Mouse (Mus musculus): ENCODE measurements around the gene Cep128. TPM values are rescaled to one million over a fixed set of nuclear protein-coding genes. Genes with fewer than 3 reads are reported as not detected.

The Cep128 gene
- total and polyA plus RNA-seq, 3 experiments, result 12.7 to 40.1 (median 23.3) TPM

- H3K36me3 ChIP-seq (ENCODE audit: control insufficient read depth in 1 of 2, insufficient read depth in 2 of 2, low read length in 2 of 2), result no peaks in the 10 kb centered on the region
- no peak overlapping the region for H3K9ac ChIP-seq (ENCODE audit: control insufficient read depth, low read depth, low read length, poor library complexity, severe bottlenecking)
- H3K79me2 ChIP-seq (ENCODE audit: control insufficient read depth, insufficient read depth, low read length, poor library complexity), result no peaks in the 10 kb centered on the region
- no peaks in the 10 kb centered on the region for H3K4me1 ChIP-seq (ENCODE audit: control insufficient read depth in 1 of 2, insufficient read depth in 2 of 2, low read length in 2 of 2)
- no peaks in the 10 kb centered on the region for H3K9me3 ChIP-seq (replicated peaks; ENCODE audit: insufficient read depth, low read length)
- H3K4me3 ChIP-seq (ENCODE audit: control insufficient read depth in 1 of 2, insufficient read depth in 1 of 2, low read depth in 2 of 2, low read length in 2 of 2), result no peak overlapping the region
- no peak overlapping the region for H3K27ac ChIP-seq (ENCODE audit: control insufficient read depth, low read depth, low read length)
- H3K27me3 ChIP-seq (ENCODE audit: control insufficient read depth in 1 of 2, insufficient read depth in 2 of 2, low read length in 2 of 2), result no peaks in the 10 kb centered on the region; a peak in 2 of 4 replicates
- no peak for DNase-seq (ENCODE audit: low read depth, low spot score)
- TF ChIP-seq ELF1 (IDR thresholded peaks at IDR 0.05; ENCODE audit: low read depth, low read length) (no peak), BHLHE40 (IDR thresholded peaks at IDR 0.05; ENCODE audit: borderline replicate concordance, low read depth, low read length) (no peak)
Observed at GRCm38 (mm10) chr12:91410306-91410705, 26.1 kb upstream of the Cep128 start.

- H3K79me2 ChIP-seq (ENCODE audit: control insufficient read depth, insufficient read depth, low read length, poor library complexity), result no peaks in the 10 kb centered on the region
- no peaks in the 10 kb centered on the region for H3K9me3 ChIP-seq (replicated peaks; ENCODE audit: insufficient read depth, low read length)
- no peak overlapping the region for H3K4me3 ChIP-seq (ENCODE audit: control insufficient read depth in 1 of 2, insufficient read depth in 1 of 2, low read depth in 2 of 2, low read length in 2 of 2)
- TF ChIP-seq SIN3A (IDR thresholded peaks at IDR 0.05; ENCODE audit: low read length), result no peak
- no peak overlapping the region for H3K27ac ChIP-seq (ENCODE audit: control insufficient read depth, low read depth, low read length)
- H3K4me1 ChIP-seq (ENCODE audit: control insufficient read depth in 1 of 2, insufficient read depth in 2 of 2, low read length in 2 of 2), result no peaks in the 10 kb centered on the region
- no peaks in the 10 kb centered on the region for H3K36me3 ChIP-seq (ENCODE audit: control insufficient read depth in 1 of 2, insufficient read depth in 2 of 2, low read length in 2 of 2)
- no peak for DNase-seq (ENCODE audit: low read depth, low spot score)
- no peaks in the 10 kb centered on the region; a peak in 1 of 4 replicates for H3K27me3 ChIP-seq (ENCODE audit: control insufficient read depth in 1 of 2, insufficient read depth in 2 of 2, low read length in 2 of 2)
- no peak overlapping the region for H3K9ac ChIP-seq (ENCODE audit: control insufficient read depth, low read depth, low read length, poor library complexity, severe bottlenecking)
Observed at GRCm38 (mm10) chr12:91401049-91401352, 16.8 kb upstream of the Cep128 start.

GRCm38 (mm10) chr12:91400232-91401048 lies 16.2 kb upstream of the Cep128 start:
- H3K27me3 ChIP-seq (ENCODE audit: control insufficient read depth in 1 of 2, insufficient read depth in 2 of 2, low read length in 2 of 2), result peaks cover 0 to 1% of the 10 kb centered on the region in 2 experiments; a peak in 1 of 4 replicates
- no peak overlapping the region for H3K27ac ChIP-seq (ENCODE audit: control insufficient read depth, low read depth, low read length)
- no peak overlapping the region for H3K4me3 ChIP-seq (ENCODE audit: control insufficient read depth in 1 of 2, insufficient read depth in 1 of 2, low read depth in 2 of 2, low read length in 2 of 2)
- peak; percentile 52 for DNase-seq (ENCODE audit: low read depth, low spot score)
- no peak overlapping the region for H3K9ac ChIP-seq (ENCODE audit: control insufficient read depth, low read depth, low read length, poor library complexity, severe bottlenecking)
- H3K36me3 ChIP-seq (ENCODE audit: control insufficient read depth in 1 of 2, insufficient read depth in 2 of 2, low read length in 2 of 2), result no peaks in the 10 kb centered on the region
- no peaks in the 10 kb centered on the region for H3K9me3 ChIP-seq (replicated peaks; ENCODE audit: insufficient read depth, low read length)
- H3K79me2 ChIP-seq (ENCODE audit: control insufficient read depth, insufficient read depth, low read length, poor library complexity), result no peaks in the 10 kb centered on the region
- no peaks in the 10 kb centered on the region for H3K4me1 ChIP-seq (ENCODE audit: control insufficient read depth in 1 of 2, insufficient read depth in 2 of 2, low read length in 2 of 2)
- no peak for TF ChIP-seq E2F4 (IDR thresholded peaks at IDR 0.05; ENCODE audit: borderline replicate concordance, low read depth, low read length)
- no peak for TF ChIP-seq CHD1 (IDR thresholded peaks at IDR 0.05; ENCODE audit: low read depth, low read length)
- TF ChIP-seq CTCF (IDR thresholded peaks at IDR 0.05 in 2 of 3, conservative IDR thresholded peaks at IDR 0.05 in 1 of 3; ENCODE audit: control insufficient read depth in 1 of 3, insufficient read depth in 1 of 3, low read depth in 2 of 3, low read length in 3 of 3, poor library complexity in 1 of 3, severe bottlenecking in 1 of 3), result peak; percentile 51 to 75 (median 75)
- no peak for TF ChIP-seq JUND (IDR thresholded peaks at IDR 0.05; ENCODE audit: low read depth, low read length)
- TF ChIP-seq POLR2AphosphoS5 (IDR thresholded peaks at IDR 0.05; ENCODE audit: borderline replicate concordance, low read depth, low read length), result no peak
- TF ChIP-seq HCFC1 (IDR thresholded peaks at IDR 0.05; ENCODE audit: low read depth, low read length), result no peak
- no peak for TF ChIP-seq MYC (IDR thresholded peaks at IDR 0.05; ENCODE audit: low read depth, low read length)
- TF ChIP-seq USF2 (IDR thresholded peaks at IDR 0.05; ENCODE audit: borderline replicate concordance in 1 of 2, insufficient read depth in 1 of 2, low read depth in 1 of 2, low read length in 2 of 2), result no peak
- TF ChIP-seq POLR2AphosphoS2 (IDR thresholded peaks at IDR 0.05; ENCODE audit: low read length), result no peak
- TF ChIP-seq POLR2A (IDR thresholded peaks at IDR 0.05; ENCODE audit: control insufficient read depth in 1 of 2, insufficient read depth in 1 of 2, low read depth in 1 of 2, low read length in 2 of 2, poor library complexity in 1 of 2), result no peak
- no peak for TF ChIP-seq MYB (IDR thresholded peaks at IDR 0.05; ENCODE audit: low read depth, low read length)
- peak; percentile 77 for TF ChIP-seq SMC3 (IDR thresholded peaks at IDR 0.05; ENCODE audit: low read depth, low read length)
- TF ChIP-seq CHD2 (IDR thresholded peaks at IDR 0.05; ENCODE audit: low read length), result no peak
- TF ChIP-seq MAFK (IDR thresholded peaks at IDR 0.05; ENCODE audit: borderline replicate concordance, low read depth, low read length), result no peak
- TF ChIP-seq MAZ (IDR thresholded peaks at IDR 0.05; ENCODE audit: low read depth, low read length), result no peak
- TF ChIP-seq NRF1 (IDR thresholded peaks at IDR 0.05; ENCODE audit: insufficient read depth, low read depth, low read length, poor library complexity, severe bottlenecking), result no peak
- TF ChIP-seq BHLHE40 (IDR thresholded peaks at IDR 0.05; ENCODE audit: borderline replicate concordance, low read depth, low read length), result no peak
- no peak for TF ChIP-seq KAT2A (conservative IDR thresholded peaks at IDR 0.05; ENCODE audit: low read depth, low read length)
- no peak for TF ChIP-seq RCOR1 (IDR thresholded peaks at IDR 0.05; ENCODE audit: low read depth, low read length)
- no peak for TF ChIP-seq ZKSCAN1 (IDR thresholded peaks at IDR 0.05; ENCODE audit: low read depth, low read length)
- no peak for TF ChIP-seq ZMIZ1 (IDR thresholded peaks at IDR 0.05; ENCODE audit: low read depth, low read length)
- TF ChIP-seq MEF2A (IDR thresholded peaks at IDR 0.05; ENCODE audit: extremely low read depth, insufficient replicate concordance, low read depth, low read length, poor library complexity, severe bottlenecking), result no peak
- TF ChIP-seq MAX (IDR thresholded peaks at IDR 0.05; ENCODE audit: low read length), result no peak
- no peak for TF ChIP-seq ELF1 (IDR thresholded peaks at IDR 0.05; ENCODE audit: low read depth, low read length)
